Mouse (Mus musculus): ENCODE data around the gene Enoph1. TPM values are rescaled to one million over a fixed set of nuclear protein-coding genes. Genes with fewer than 3 reads are reported as not detected.

The Enoph1 gene
- total and polyA plus RNA-seq, 2 experiments from 2014 or later, result 49.0 to 55.6 TPM

DNA sequence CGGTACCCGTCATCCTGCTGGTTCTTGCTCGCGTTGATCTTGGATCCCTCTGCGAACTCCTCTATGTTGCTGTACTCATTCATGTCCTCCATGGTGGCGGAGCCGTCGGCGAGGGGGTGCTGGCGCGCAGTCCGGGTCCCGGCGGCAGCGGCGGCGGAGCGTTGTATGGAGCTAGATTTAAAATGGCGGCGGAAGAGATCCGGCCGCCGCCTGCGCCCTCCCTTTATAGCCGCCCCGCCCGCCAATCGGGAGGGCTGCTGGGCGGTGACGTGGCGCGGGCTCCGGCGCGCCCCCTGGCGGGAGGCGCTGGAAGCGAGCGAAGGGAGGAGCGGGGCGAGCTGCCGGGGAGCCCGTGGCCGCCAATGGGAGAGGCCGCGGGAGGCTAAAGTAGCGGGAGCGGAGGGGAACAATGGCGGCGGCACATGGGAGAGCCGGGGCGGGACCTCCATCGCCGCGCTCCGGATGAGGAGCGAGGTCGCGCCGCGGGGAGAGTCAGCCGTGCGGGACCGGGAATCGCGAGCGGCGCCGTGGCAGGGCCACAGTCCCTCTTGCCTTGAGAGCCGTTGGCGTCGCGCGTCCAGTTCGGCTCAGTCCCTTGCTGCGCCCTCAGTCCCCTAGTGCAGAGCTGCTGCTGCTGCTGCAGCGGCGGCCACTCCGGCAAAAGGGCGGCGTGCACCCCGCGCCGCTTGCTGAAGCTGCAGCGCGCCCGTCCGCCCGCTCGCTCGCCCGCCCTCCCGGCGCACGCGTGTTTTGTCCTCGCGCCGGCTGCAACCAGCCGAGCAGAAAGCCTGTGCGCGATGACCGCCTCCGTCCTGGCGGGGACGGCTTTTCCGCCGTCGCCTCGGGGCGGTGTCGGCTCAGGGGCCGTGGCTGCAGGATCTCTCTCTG, 827 bp upstream of the Enoph1 start:
- DNase-seq (ENCODE audit: low spot score) (peak; percentile 96), ATAC-seq (peak; percentile 79)
- H3K9me3 ChIP-seq (ENCODE audit: low read length), result no peaks in the 10 kb centered on the region
- peaks cover 11% of the 10 kb centered on the region for H3K36me3 ChIP-seq (ENCODE audit: insufficient read depth, low read length)
- H3K27ac ChIP-seq, result peak overlapping the region; percentile 100
- peaks cover 21% of the 10 kb centered on the region for H3K4me1 ChIP-seq (ENCODE audit: insufficient read depth, low read length)
- H3K4me2 ChIP-seq (ENCODE audit: low read depth, low read length), result peak overlapping the region; percentile 88
- under 1% methylated on average over 91 of the region's 113 CpGs for WGBS
- TF ChIP-seq CTCF (IDR thresholded peaks at IDR 0.05; ENCODE audit: low read depth), result peak; percentile 52
- H3K9ac ChIP-seq (replicated peaks; ENCODE audit: low read length), result peak overlapping the region; percentile 96
- no peaks in the 10 kb centered on the region for H3K27me3 ChIP-seq (ENCODE audit: insufficient read depth, low read length)
- peak overlapping the region; percentile 94 for H3K4me3 ChIP-seq (ENCODE audit: low read length)

DNA sequence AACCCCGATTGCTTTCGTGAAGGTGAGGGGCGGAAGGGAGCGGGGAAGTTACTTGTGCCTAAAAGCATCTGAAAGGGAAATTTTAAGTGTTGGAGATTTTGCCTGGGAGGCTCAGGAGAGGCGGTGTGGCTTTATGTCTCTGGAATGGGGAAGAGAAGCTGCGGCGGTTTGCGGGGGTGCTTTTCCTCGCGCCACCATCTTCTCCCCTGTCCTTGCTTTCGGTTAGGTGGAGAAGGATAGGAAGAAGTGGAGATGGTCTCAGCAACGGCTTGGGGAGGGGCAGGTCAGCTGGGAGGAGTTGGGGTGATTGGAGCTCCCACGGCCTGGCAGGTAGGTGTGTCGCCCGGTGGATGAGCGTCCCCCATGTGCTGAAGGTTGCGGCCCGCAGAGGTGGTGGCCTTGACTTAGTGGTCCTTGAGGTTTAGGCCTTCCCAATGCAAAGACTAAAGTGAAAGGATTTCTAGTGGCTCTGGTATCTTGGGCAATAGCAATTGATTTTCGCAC, 548 bp downstream of the Enoph1 start:
- no peaks in the 10 kb centered on the region for H3K9me3 ChIP-seq (ENCODE audit: low read length)
- peaks cover 23% of the 10 kb centered on the region for H3K4me1 ChIP-seq (ENCODE audit: insufficient read depth, low read length)
- DNase-seq (ENCODE audit: low spot score) (no peak), ATAC-seq (no peak)
- H3K4me2 ChIP-seq (ENCODE audit: low read depth, low read length), result peak overlapping the region; percentile 88
- H3K27me3 ChIP-seq (ENCODE audit: insufficient read depth, low read length), result no peaks in the 10 kb centered on the region
- no peak for TF ChIP-seq CTCF (IDR thresholded peaks at IDR 0.05; ENCODE audit: low read depth)
- H3K36me3 ChIP-seq (ENCODE audit: insufficient read depth, low read length), result no peaks in the 10 kb centered on the region
- peak overlapping the region; percentile 100 for H3K27ac ChIP-seq
- peak overlapping the region; percentile 94 for H3K4me3 ChIP-seq (ENCODE audit: low read length)
- peak overlapping the region; percentile 96 for H3K9ac ChIP-seq (replicated peaks; ENCODE audit: low read length)
- WGBS, result 2% methylated on average over 19 of the region's 19 CpGs

- DNase-seq (ENCODE audit: low spot score), result no peak
- no peak for TF ChIP-seq CTCF (IDR thresholded peaks at IDR 0.05; ENCODE audit: low read depth)
- no peaks in the 10 kb centered on the region for H3K27me3 ChIP-seq (ENCODE audit: insufficient read depth, low read length)
- no peak overlapping the region for H3K9ac ChIP-seq (replicated peaks; ENCODE audit: low read length)
- H3K4me2 ChIP-seq (ENCODE audit: low read depth, low read length), result peak overlapping the region; percentile 88
- ATAC-seq, result no peak
- H3K9me3 ChIP-seq (ENCODE audit: low read length), result no peaks in the 10 kb centered on the region
- peaks cover 23% of the 10 kb centered on the region for H3K4me1 ChIP-seq (ENCODE audit: insufficient read depth, low read length)
- no peaks in the 10 kb centered on the region for H3K36me3 ChIP-seq (ENCODE audit: insufficient read depth, low read length)
- H3K27ac ChIP-seq, result no peak overlapping the region
- 70% methylated on average over 4 of the region's 4 CpGs for WGBS
- peak overlapping the region; percentile 94 for H3K4me3 ChIP-seq (ENCODE audit: low read length)
Measured at GRCm38 (mm10) chr5:100041272-100041671, 1.5 kb downstream of the Enoph1 start.

DNA sequence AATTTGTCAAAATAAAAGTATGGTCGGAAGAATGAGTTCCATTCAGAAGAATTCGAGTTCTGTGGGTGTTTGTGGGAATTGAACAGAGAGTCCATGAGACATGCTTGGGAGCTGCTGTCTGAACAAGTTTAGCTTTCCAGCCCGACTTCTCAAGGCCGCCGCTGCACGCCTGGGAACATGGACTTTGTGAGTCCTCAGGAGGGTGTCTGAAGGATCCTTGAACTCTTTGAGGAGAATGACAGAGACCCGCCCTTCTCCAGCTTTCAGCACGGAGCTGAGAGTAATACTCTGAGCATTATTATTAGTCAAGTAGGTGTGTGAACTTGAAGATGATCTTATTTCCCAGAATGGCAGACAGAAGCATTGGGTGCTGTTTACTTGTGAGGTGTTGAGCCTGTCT, 2.7 kb downstream of the Enoph1 start:
- Histone ChIP-seq H3K9ac (replicated peaks; ENCODE audit: low read length) (no peak overlapping the region), H3K36me3 (ENCODE audit: insufficient read depth, low read length) (no peaks in the 10 kb centered on the region), H3K4me3 (ENCODE audit: low read length) (no peak overlapping the region), H3K9me3 (ENCODE audit: low read length) (no peaks in the 10 kb centered on the region), H3K27me3 (ENCODE audit: insufficient read depth, low read length) (no peaks in the 10 kb centered on the region), H3K4me2 (ENCODE audit: low read depth, low read length) (no peak overlapping the region), H3K4me1 (ENCODE audit: insufficient read depth, low read length) (peaks cover 23% of the 10 kb centered on the region), H3K27ac (no peak overlapping the region)
- ATAC-seq, result no peak
- WGBS, result 93% methylated on average over 8 of the region's 8 CpGs
- TF ChIP-seq CTCF (IDR thresholded peaks at IDR 0.05; ENCODE audit: low read depth), result no peak
- no peak for DNase-seq (ENCODE audit: low spot score)

DNA sequence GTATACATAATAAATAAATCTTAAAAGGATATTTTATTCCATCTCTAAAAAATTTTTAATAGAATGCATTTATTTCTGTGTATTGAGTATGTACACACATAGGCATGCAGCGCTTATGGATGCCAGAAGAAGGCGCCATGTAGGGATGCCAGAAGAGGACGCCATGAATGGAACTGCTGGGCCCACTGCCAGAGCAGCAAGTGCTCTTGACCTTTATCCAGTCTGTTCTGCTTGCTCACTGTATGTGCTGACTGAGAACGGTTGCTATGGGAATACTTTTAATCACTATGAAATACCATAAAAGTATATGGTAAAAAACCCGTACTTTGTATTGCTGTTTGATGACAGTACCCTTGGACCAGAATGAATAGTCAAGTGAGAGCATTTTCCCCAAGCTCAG, 3.6 kb downstream of the Enoph1 start:
- ATAC-seq (no peak), DNase-seq (ENCODE audit: low spot score) (peak; percentile 60)
- WGBS, result 54% methylated on average over 5 of the region's 5 CpGs
- Histone ChIP-seq H3K9me3 (ENCODE audit: low read length) (no peaks in the 10 kb centered on the region), H3K4me3 (ENCODE audit: low read length) (no peak overlapping the region), H3K27ac (no peak overlapping the region), H3K9ac (replicated peaks; ENCODE audit: low read length) (no peak overlapping the region), H3K27me3 (ENCODE audit: insufficient read depth, low read length) (no peaks in the 10 kb centered on the region), H3K4me2 (ENCODE audit: low read depth, low read length) (no peak overlapping the region), H3K4me1 (ENCODE audit: insufficient read depth, low read length) (peaks cover 28% of the 10 kb centered on the region), H3K36me3 (ENCODE audit: insufficient read depth, low read length) (no peaks in the 10 kb centered on the region)
- peak; percentile 30 for TF ChIP-seq CTCF (IDR thresholded peaks at IDR 0.05; ENCODE audit: low read depth)

DNA sequence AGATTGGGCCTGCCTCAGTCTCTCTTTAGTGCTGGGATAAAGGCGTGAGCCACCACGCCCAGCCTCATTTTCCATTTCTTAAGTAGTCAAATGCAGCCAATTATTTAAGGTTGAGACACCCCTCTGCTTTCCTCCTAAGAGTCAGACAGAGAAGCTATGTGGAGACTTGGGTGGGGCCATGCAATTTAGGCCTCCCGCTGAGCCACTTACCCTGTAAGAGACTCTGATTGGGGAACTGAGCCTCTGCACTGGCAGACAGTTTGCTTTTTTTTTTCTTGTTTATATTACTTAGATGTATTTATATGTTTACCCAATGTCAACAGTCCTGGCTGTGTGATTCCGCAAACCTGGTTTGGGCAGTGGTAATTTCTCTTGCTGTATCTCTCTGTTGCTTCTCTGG, 4.2 kb downstream of the Enoph1 start:
- Histone ChIP-seq H3K9me3 (ENCODE audit: low read length) (no peaks in the 10 kb centered on the region), H3K36me3 (ENCODE audit: insufficient read depth, low read length) (no peaks in the 10 kb centered on the region), H3K4me3 (ENCODE audit: low read length) (no peak overlapping the region), H3K4me1 (ENCODE audit: insufficient read depth, low read length) (peaks cover 28% of the 10 kb centered on the region), H3K27ac (no peak overlapping the region), H3K27me3 (ENCODE audit: insufficient read depth, low read length) (no peaks in the 10 kb centered on the region), H3K9ac (replicated peaks; ENCODE audit: low read length) (no peak overlapping the region), H3K4me2 (ENCODE audit: low read depth, low read length) (no peak overlapping the region)
- no peak for TF ChIP-seq CTCF (IDR thresholded peaks at IDR 0.05; ENCODE audit: low read depth)
- WGBS, result 85% methylated on average over 4 of the region's 4 CpGs
- no peak for ATAC-seq
- DNase-seq (ENCODE audit: low spot score), result no peak

GRCm38 (mm10) chr5:100044621-100045020, 4.8 kb downstream of the Enoph1 start:
- 58% methylated on average over 5 of the region's 5 CpGs for WGBS
- H3K9ac ChIP-seq (replicated peaks; ENCODE audit: low read length), result no peak overlapping the region
- ATAC-seq (no peak), DNase-seq (ENCODE audit: low spot score) (no peak)
- H3K4me1 ChIP-seq (ENCODE audit: insufficient read depth, low read length), result peaks cover 28% of the 10 kb centered on the region
- H3K36me3 ChIP-seq (ENCODE audit: insufficient read depth, low read length), result no peaks in the 10 kb centered on the region
- H3K27ac ChIP-seq, result no peak overlapping the region
- H3K4me3 ChIP-seq (ENCODE audit: low read length), result no peak overlapping the region
- H3K4me2 ChIP-seq (ENCODE audit: low read depth, low read length), result no peak overlapping the region
- H3K9me3 ChIP-seq (ENCODE audit: low read length), result no peaks in the 10 kb centered on the region
- TF ChIP-seq CTCF (IDR thresholded peaks at IDR 0.05; ENCODE audit: low read depth), result no peak
- no peaks in the 10 kb centered on the region for H3K27me3 ChIP-seq (ENCODE audit: insufficient read depth, low read length)
